22 mouse cellular contexts compared by ENCODE assay signal in the genomic region with DNA sequence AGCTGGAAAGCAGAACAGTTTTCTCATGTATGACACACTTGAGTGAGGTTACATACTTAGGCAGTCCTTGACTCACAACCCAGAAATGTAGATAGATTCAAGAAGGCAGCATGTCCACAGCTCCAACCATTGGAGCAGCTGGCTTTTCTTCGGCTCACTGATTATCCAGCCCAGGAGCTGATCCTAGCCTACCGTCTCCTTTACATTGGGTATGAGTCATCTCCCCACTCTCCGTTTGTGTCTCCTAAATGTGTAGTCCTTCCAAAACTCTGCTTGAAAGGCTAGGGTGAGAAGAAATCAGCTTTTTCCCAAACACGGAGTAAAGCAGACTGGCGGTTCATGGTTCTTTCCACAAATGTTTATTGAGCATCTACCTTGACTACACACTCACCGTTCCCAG. TPM values are rescaled to one million over a fixed set of nuclear protein-coding genes. Genes with fewer than 3 reads are reported as not detected.
"Had no signal": no experiment of that assay in that cellular context is flagged by ENCODE, and none has a peak within 500 bp of the region (broad histone marks: within the 10 kb centered on the region; RNA-seq: fewer than 3 reads in every experiment).

No protein-coding gene starts in this region.

- ATAC-seq: liver, embryonic 12.5 days; liver, postnatal 0 days; lung, postnatal 0 days; midbrain, embryonic 13.5 days; midbrain, embryonic 15.5 days; midbrain, embryonic 16.5 days had no signal

- DNase-seq: left cerebral cortex, postnatal 4 days; liver; liver, embryonic 13.5 days; liver, postnatal 0 days; lung, adult 18-20 months; lung, adult 2 months; lung, embryonic 14.5 days; lung, postnatal 10 days; lung, postnatal 14 days; lung, postnatal 36 days; lung, postnatal 4 days; midbrain, embryonic 14.5 days had no signal

RNA-seq across cellular contexts. Expression of a gene that starts 10.2 kb away (rescaled TPM):
- polyA plus RNA-seq: liver, adult 2 months; liver, embryonic 12.5 days; liver, embryonic 13.5 days; liver, embryonic 14.5 days; liver, embryonic 15.5 days; liver, embryonic 16.5 days; liver, postnatal 0 days; lung, postnatal 0 days; macrophage had no signal
